22 mouse cellular contexts compared by ENCODE assay signal in genomic region chr9:47848745-47849144, GRCm38 (mm10).
DNase-seq lines count a peak whose midpoint lies in the region; ATAC-seq and TF ChIP-seq lines count a peak whose summit lies in the region.
"Had no signal": no experiment of that assay in that cellular context is flagged by ENCODE, and none has a peak within 500 bp of the region (broad histone marks: within the 10 kb centered on the region; RNA-seq: fewer than 3 reads in every experiment).

No protein-coding gene starts in this region.

- no peak for TF ChIP-seq CTCF in midbrain, postnatal 0 days (IDR thresholded peaks at IDR 0.05)
- no peak for TF ChIP-seq CTCF in forebrain, postnatal 0 days (IDR thresholded peaks at IDR 0.05; ENCODE audit: low read depth)

- H3K9me3 ChIP-seq in forebrain, embryonic 10.5 days = no peaks in the 10 kb centered on the region
- no peaks in the 10 kb centered on the region for H3K9me3 ChIP-seq in forebrain, embryonic 11.5 days (ENCODE audit: control insufficient read depth, low read length)
- H3K9me3 ChIP-seq in midbrain, embryonic 10.5 days (replicated peaks) = no peaks in the 10 kb centered on the region
- no peaks in the 10 kb centered on the region for H3K9me3 ChIP-seq in midbrain, postnatal 0 days (ENCODE audit: low read length)
- H3K9me3 ChIP-seq in forebrain, embryonic 13.5 days (replicated peaks) = no peaks in the 10 kb centered on the region
- no peaks in the 10 kb centered on the region for H3K9me3 ChIP-seq in forebrain, postnatal 0 days (ENCODE audit: low read length)
- H3K9me3 ChIP-seq: embryonic facial prominence, embryonic 13.5 days; heart, embryonic 12.5 days had no signal

- H3K36me3 ChIP-seq in forebrain, embryonic 10.5 days (replicated peaks) = peaks cover 14% of the 10 kb centered on the region
- H3K36me3 ChIP-seq in forebrain, embryonic 11.5 days (ENCODE audit: control insufficient read depth, insufficient read depth, low read length) = no peaks in the 10 kb centered on the region
- H3K36me3 ChIP-seq in midbrain, embryonic 10.5 days = peaks cover under 1% of the 10 kb centered on the region; the same call in 1 of the 2 replicates
- no peaks in the 10 kb centered on the region; the same call in 1 of the 2 replicates for H3K36me3 ChIP-seq in midbrain, postnatal 0 days (ENCODE audit: insufficient read depth, low read length)
- H3K36me3 ChIP-seq in forebrain, embryonic 13.5 days (ENCODE audit: poor library complexity, severe bottlenecking) = peaks cover 13% of the 10 kb centered on the region
- H3K36me3 ChIP-seq in forebrain, postnatal 0 days (ENCODE audit: insufficient read depth) = no peaks in the 10 kb centered on the region
- H3K36me3 ChIP-seq: embryonic facial prominence, embryonic 13.5 days; G1E; heart, embryonic 12.5 days had no signal

- H3K27me3 ChIP-seq in forebrain, embryonic 10.5 days (ENCODE audit: poor library complexity, severe bottlenecking) = peaks cover 34% of the 10 kb centered on the region
- no peaks in the 10 kb centered on the region for H3K27me3 ChIP-seq in forebrain, embryonic 11.5 days (ENCODE audit: control insufficient read depth, insufficient read depth, low read length)
- peaks cover 6% of the 10 kb centered on the region; the same call in 1 of the 2 replicates for H3K27me3 ChIP-seq in midbrain, embryonic 10.5 days (ENCODE audit: low read depth, poor library complexity, severe bottlenecking)
- no peaks in the 10 kb centered on the region for H3K27me3 ChIP-seq in midbrain, postnatal 0 days (ENCODE audit: insufficient read depth, low read length)
- H3K27me3 ChIP-seq in forebrain, embryonic 13.5 days = no peaks in the 10 kb centered on the region
- no peaks in the 10 kb centered on the region for H3K27me3 ChIP-seq in forebrain, postnatal 0 days (ENCODE audit: insufficient read depth, low read length)

- H3K4me2 ChIP-seq in forebrain, embryonic 11.5 days (ENCODE audit: low read depth, low read length, severe bottlenecking) = no peak overlapping the region
- no peak overlapping the region for H3K4me2 ChIP-seq in midbrain, postnatal 0 days (ENCODE audit: low read depth, low read length, poor library complexity, severe bottlenecking)
- H3K4me2 ChIP-seq in forebrain, embryonic 13.5 days = no peak overlapping the region
- no peak overlapping the region for H3K4me2 ChIP-seq in forebrain, postnatal 0 days (ENCODE audit: low read depth)
- H3K4me2 ChIP-seq: embryonic facial prominence, embryonic 13.5 days; heart, embryonic 12.5 days had no signal

- WGBS in forebrain, embryonic 10.5 days = 29% methylated on average over 5 of the region's 5 CpGs
- WGBS in forebrain, embryonic 11.5 days = 26% methylated on average over 5 of the region's 5 CpGs
- WGBS in midbrain, embryonic 10.5 days = 34% methylated on average over 5 of the region's 5 CpGs
- WGBS in midbrain, postnatal 0 days = 26% methylated on average over 5 of the region's 5 CpGs
- WGBS in forebrain, embryonic 13.5 days = 16% methylated on average over 5 of the region's 5 CpGs
- WGBS in forebrain, postnatal 0 days = 22% methylated on average over 5 of the region's 5 CpGs

- no peak overlapping the region for H3K9ac ChIP-seq in forebrain, embryonic 11.5 days (ENCODE audit: low read length)
- H3K9ac ChIP-seq in midbrain, postnatal 0 days (replicated peaks; ENCODE audit: low read length, poor library complexity, severe bottlenecking) = no peak overlapping the region
- H3K9ac ChIP-seq in forebrain, embryonic 13.5 days = no peak overlapping the region
- no peak overlapping the region for H3K9ac ChIP-seq in forebrain, postnatal 0 days
- H3K9ac ChIP-seq: embryonic facial prominence, embryonic 13.5 days; heart, embryonic 12.5 days had no signal

- DNase-seq in forebrain, embryonic 10.5 days (ENCODE audit: extremely low spot score, low spot score) = no peak
- DNase-seq in forebrain, embryonic 11.5 days (ENCODE audit: low spot score) = no peak
- no peak for DNase-seq in midbrain, embryonic 10.5 days (ENCODE audit: low spot score)
- no peak for DNase-seq in midbrain, postnatal 0 days (ENCODE audit: low spot score)
- DNase-seq in forebrain, postnatal 0 days = no peak
- DNase-seq in heart, adult 9 months (ENCODE audit: low spot score in 2 of 2) = no peak
- no peak for DNase-seq in cerebellum, adult 11-12 months
- DNase-seq: adrenal gland, adult 8-10 months; adrenal gland, postnatal 36 days; B cell, adult 2 months; cerebellum, adult 11 months; cerebellum, adult 9-10 months; cerebellum, postnatal 36 days; gastrocnemius, postnatal 10 days; heart, adult 2 months; kidney, adult 11 months had no signal

- H3K4me3 ChIP-seq in forebrain, embryonic 10.5 days = no peak overlapping the region
- no peak overlapping the region for H3K4me3 ChIP-seq in forebrain, embryonic 11.5 days (ENCODE audit: low read depth, low read length)
- H3K4me3 ChIP-seq in midbrain, embryonic 10.5 days = no peak overlapping the region
- no peak overlapping the region for H3K4me3 ChIP-seq in midbrain, postnatal 0 days (ENCODE audit: low read depth, low read length)
- no peak overlapping the region for H3K4me3 ChIP-seq in forebrain, embryonic 13.5 days
- no peak overlapping the region for H3K4me3 ChIP-seq in forebrain, postnatal 0 days (ENCODE audit: low read depth, low read length)
- H3K4me3 ChIP-seq: embryonic facial prominence, embryonic 13.5 days; heart, adult 2 months; heart, embryonic 12.5 days had no signal

- H3K27ac ChIP-seq in forebrain, embryonic 10.5 days = peak overlapping the region; percentile 59
- no peak overlapping the region for H3K27ac ChIP-seq in forebrain, embryonic 11.5 days (ENCODE audit: low read depth, low read length)
- peak overlapping the region; percentile 62; the same call in 1 of the 2 replicates for H3K27ac ChIP-seq in midbrain, embryonic 10.5 days (replicated peaks)
- H3K27ac ChIP-seq in midbrain, postnatal 0 days (ENCODE audit: low read depth, low read length) = no peak overlapping the region
- H3K27ac ChIP-seq in forebrain, embryonic 13.5 days = peak overlapping the region; percentile 63
- no peak overlapping the region for H3K27ac ChIP-seq in forebrain, postnatal 0 days (ENCODE audit: low read depth, low read length)
- H3K27ac ChIP-seq: embryonic facial prominence, embryonic 13.5 days; heart, adult 2 months had no signal

- ATAC-seq in forebrain, embryonic 11.5 days (replicated peaks; ENCODE audit: low FRiP score) = no peak
- no peak for ATAC-seq in midbrain, postnatal 0 days (ENCODE audit: low FRiP score)
- ATAC-seq in forebrain, embryonic 13.5 days = no peak
- peak; percentile 8; the same call in 1 of the 2 replicates for ATAC-seq in forebrain, postnatal 0 days
- ATAC-seq: CD4-positive, CD25-positive, alpha-beta regulatory T cell, adult 4 months; inflammation-experienced regulatory T-cells, adult 6 months had no signal

- peaks cover 52% of the 10 kb centered on the region for H3K4me1 ChIP-seq in forebrain, embryonic 10.5 days
- H3K4me1 ChIP-seq in forebrain, embryonic 11.5 days (replicated peaks; ENCODE audit: control insufficient read depth, insufficient read depth, low read length) = peaks cover 18% of the 10 kb centered on the region
- H3K4me1 ChIP-seq in midbrain, embryonic 10.5 days = peaks cover 46% of the 10 kb centered on the region
- H3K4me1 ChIP-seq in midbrain, postnatal 0 days (ENCODE audit: insufficient read depth, low read length) = peaks cover 6% of the 10 kb centered on the region; the same call in 1 of the 2 replicates
- peaks cover 34% of the 10 kb centered on the region for H3K4me1 ChIP-seq in forebrain, embryonic 13.5 days
- peaks cover 5% of the 10 kb centered on the region; the same call in 1 of the 2 replicates for H3K4me1 ChIP-seq in forebrain, postnatal 0 days (ENCODE audit: insufficient read depth)

Comparison
In these comparisons a context has a peak if more than half of its experiments do, and no peak if none do; other contexts are left out.
1. H3K27ac ChIP-seq: peak in forebrain, embryonic 10.5 days (single experiment), midbrain, embryonic 10.5 days (single experiment) and forebrain, embryonic 13.5 days (single experiment); none in forebrain, embryonic 11.5 days (single experiment), midbrain, postnatal 0 days (single experiment) and forebrain, postnatal 0 days (single experiment).